Mouse (Mus musculus) midbrain, embryonic 15.5 days (tissue): ENCODE data around the gene Clec2e. TPM values are rescaled to one million over a fixed set of nuclear protein-coding genes. Genes with fewer than 3 reads are reported as not detected.

Source experiments
- ATAC-seq: fragments of 200-750 bp; cut with Nextera tagmentation; replicated peaks from 2 replicates; pipeline ENCODE4 v1.8.0; 2017; ENCODE audit warnings: moderate TSS enrichment
- H3K27ac ChIP-seq: fragments of 300-500 bp; sonication (generic); 2 replicates; pipeline ENCODE4 v1.5.1; 2015; ENCODE audit warnings: mild to moderate bottlenecking, inconsistent platforms
- H3K27me3 ChIP-seq: fragments of 300-500 bp; sonication (generic); replicated peaks from 2 replicates; pipeline ENCODE4 v1.6.1; 2015; ENCODE audit warnings: inconsistent platforms
- H3K36me3 ChIP-seq: fragments of 300-500 bp; sonication (generic); replicated peaks from 2 replicates; pipeline ENCODE4 v1.6.1; 2015; ENCODE audit warnings: inconsistent platforms
- H3K4me1 ChIP-seq: fragments of 300-500 bp; sonication (generic); 2 replicates; pipeline ENCODE4 v1.6.1; 2015; ENCODE audit warnings: inconsistent platforms
- H3K4me2 ChIP-seq: fragments of 300-500 bp; sonication (generic); 2 replicates; pipeline ENCODE4 v1.6.1; 2015; ENCODE audit warnings: inconsistent platforms, mild to moderate bottlenecking, moderate library complexity
- H3K4me3 ChIP-seq: fragments of 300-500 bp; sonication (generic); 2 replicates; pipeline ENCODE4 v1.5.1; 2015; ENCODE audit warnings: mild to moderate bottlenecking, inconsistent platforms
- H3K9ac ChIP-seq: fragments of 300-500 bp; sonication (generic); 2 replicates; pipeline ENCODE4 v1.6.1; 2015; ENCODE audit warnings: mild to moderate bottlenecking, inconsistent platforms
- H3K9me3 ChIP-seq: fragments of 300-500 bp; sonication (generic); 2 replicates; pipeline ENCODE4 v1.6.1; 2016; ENCODE audit warnings: inconsistent platforms
- whole genome bisulfite sequencing: fragments of 180-500 bp; shearing (Covaris S2); methylation state at CpG from one replicate; pipeline ENCODE4 v1.1.7; 2015; ENCODE audit warnings: mixed read lengths; 5-methylcytosine and 5-hydroxymethylcytosine counted together
- polyA plus RNA-seq: library from polyadenylated mRNA; unstranded; fragments of >200 nt; fragmentation: Nextera tagmentation; extraction: Ambion mirVana; gene quantifications from 2 replicates; pipeline ENCODE4 v1.2.1, GENCODE M21; 2015

Gene Clec2e
- polyA plus RNA-seq, 1 experiment from 2014 or later, result not detected

- WGBS, result 83% methylated on average over 3 of the region's 3 CpGs
- ATAC-seq, result no peak
- H3K4me2 ChIP-seq, result no peak overlapping the region
Observed at GRCm38 (mm10) chr6:129051086-129051485, 49.6 kb downstream of the Clec2e start.

GRCm38 (mm10) chr6:129049596-129050251 lies 51.0 kb downstream of the Clec2e start:
- 1% methylated on average over 8 of the region's 8 CpGs for WGBS
- Histone ChIP-seq H3K4me2 (peak overlapping the region; percentile 59), H3K9ac (peak overlapping the region; percentile 31; the same call in 1 of the 2 replicates), H3K27me3 (no peaks in the 10 kb centered on the region), H3K4me3 (peak overlapping the region; percentile 39), H3K9me3 (no peaks in the 10 kb centered on the region), H3K36me3 (no peaks in the 10 kb centered on the region), H3K27ac (0 out of 2 replicates have a peak overlapping the region, but pooled peaks have one; percentile 34), H3K4me1 (peaks cover 9% of the 10 kb centered on the region; the same call in 1 of the 2 replicates)
- peak; percentile 72 for ATAC-seq

More at GRCm38 (mm10) chr6:129051086-129051485, 49.6 kb downstream of the Clec2e start:
- no peak overlapping the region for H3K27ac ChIP-seq
- H3K27me3 ChIP-seq, result no peaks in the 10 kb centered on the region
- H3K4me3 ChIP-seq, result no peak overlapping the region
- H3K4me1 ChIP-seq, result peaks cover 9% of the 10 kb centered on the region; the same call in 1 of the 2 replicates
- H3K36me3 ChIP-seq, result no peaks in the 10 kb centered on the region
- H3K9ac ChIP-seq, result no peak overlapping the region
- no peaks in the 10 kb centered on the region for H3K9me3 ChIP-seq

- peak overlapping the region; percentile 1; the same call in 1 of the 2 replicates for H3K27ac ChIP-seq
- H3K36me3 ChIP-seq, result no peaks in the 10 kb centered on the region
- peak overlapping the region; percentile 50 for H3K9ac ChIP-seq
- peak overlapping the region; percentile 70 for H3K4me2 ChIP-seq
- peaks cover 9% of the 10 kb centered on the region; the same call in 1 of the 2 replicates for H3K4me1 ChIP-seq
- no peaks in the 10 kb centered on the region for H3K9me3 ChIP-seq
- no peaks in the 10 kb centered on the region for H3K27me3 ChIP-seq
- 0% methylated on average over 13 of the region's 13 CpGs for WGBS
- ATAC-seq, result peak; percentile 95
- H3K4me3 ChIP-seq, result peak overlapping the region; percentile 43
Observed at GRCm38 (mm10) chr6:129048857-129049473, 51.7 kb downstream of the Clec2e start.

- Histone ChIP-seq H3K27ac (no peak overlapping the region), H3K9me3 (no peaks in the 10 kb centered on the region), H3K27me3 (no peaks in the 10 kb centered on the region), H3K4me2 (no peak overlapping the region), H3K4me3 (no peak overlapping the region), H3K4me1 (peaks cover 9% of the 10 kb centered on the region; the same call in 1 of the 2 replicates), H3K9ac (no peak overlapping the region), H3K36me3 (no peaks in the 10 kb centered on the region)
- no peak for ATAC-seq
- 45% methylated on average over 4 of the region's 4 CpGs for WGBS
Observed at GRCm38 (mm10) chr6:129048381-129048780, 52.3 kb downstream of the Clec2e start.

- Histone ChIP-seq H3K4me1 (peaks cover 9% of the 10 kb centered on the region; the same call in 1 of the 2 replicates), H3K4me2 (no peak within 1 kb of the TSS), H3K27me3 (no peaks in the 10 kb centered on the region), H3K27ac (no peak within 1 kb of the TSS), H3K9me3 (no peaks in the 10 kb centered on the region), H3K36me3 (no peaks in the 10 kb centered on the region), H3K9ac (no peak within 1 kb of the TSS), H3K4me3 (no peak within 1 kb of the TSS)
- ATAC-seq, result no peak
- 95% methylated on average over 2 of the region's 2 CpGs for WGBS
Observed at GRCm38 (mm10) chr6:129045601-129046000, 55.1 kb downstream of the Clec2e start, which contains the start of gene Klrb1f. TSS of gene Klrb1f (plus strand) at chr6:129045901.

GRCm38 (mm10) chr6:129042470-129042869 lies 58.2 kb downstream of the Clec2e start:
- no peak overlapping the region for H3K27ac ChIP-seq
- no peak overlapping the region for H3K4me3 ChIP-seq
- no peak overlapping the region for H3K9ac ChIP-seq
- no peaks in the 10 kb centered on the region for H3K9me3 ChIP-seq
- no peak for ATAC-seq
- no peaks in the 10 kb centered on the region for H3K27me3 ChIP-seq
- no peak overlapping the region for H3K4me2 ChIP-seq
- H3K4me1 ChIP-seq, result no peaks in the 10 kb centered on the region
- H3K36me3 ChIP-seq, result no peaks in the 10 kb centered on the region

Other genes with a start within 250 kb of the Clec2e start
- gene Clec2i, start 213.3 kb downstream of the Clec2e start, polyA plus RNA-seq, result 0.06 TPM in 1 of 2 replicates, not detected in the other
- 0.51 and 0.62 TPM in 2 replicates for gene BC035044, start 209.8 kb downstream of the Clec2e start, polyA plus RNA-seq
- not detected in 2 replicates for gene Clec2g, start 166.5 kb downstream of the Clec2e start, polyA plus RNA-seq
- 0.55 and 0.81 TPM in 2 replicates for gene Klrb1f, start 55.0 kb downstream of the Clec2e start, polyA plus RNA-seq
- gene Clec2d, start 79.7 kb upstream of the Clec2e start, polyA plus RNA-seq, result not detected in 2 replicates
- not detected in 2 replicates for gene Cd69, start 174.5 kb upstream of the Clec2e start, polyA plus RNA-seq
- gene 4922502D21Rik, start 230.9 kb upstream of the Clec2e start, polyA plus RNA-seq, result not detected in 2 replicates
- 0.17 and 0.38 TPM in 2 replicates for gene Clec12a, start 241.8 kb upstream of the Clec2e start, polyA plus RNA-seq